Mouse (Mus musculus): ENCODE measurements around the gene Ccdc47. TPM values are rescaled to one million over a fixed set of nuclear protein-coding genes. Genes with fewer than 3 reads are reported as not detected.

The Ccdc47 gene
- total RNA-seq, 4 experiments from 2014 or later: 82.3 to 98.3 (median 92.6) TPM

GRCm38 (mm10) chr11:106162237-106162636 is 53.9 kb downstream of the Ccdc47 start:
- no peak for DNase-seq (ENCODE audit: low spot score in 2 of 2)

GRCm38 (mm10) chr11:106160841-106161721 is 55.1 kb downstream of the Ccdc47 start, which contains the start of the genes Gm10840 and Limd2:
Gene Gm10840 (plus strand): TSS chr11:106160850.
Gene Limd2 (minus strand): TSS chr11:106160860.
- peak; percentile 89 to 90 for DNase-seq (ENCODE audit: low spot score in 2 of 2)

- DNase-seq (ENCODE audit: low spot score in 2 of 2): peak; percentile 77
These were observed 56.0 kb downstream of the Ccdc47 start for GRCm38 (mm10) chr11:106159921-106160840.

GRCm38 (mm10) chr11:106159216-106159920 is 56.8 kb downstream of the Ccdc47 start:
- no peak for DNase-seq (ENCODE audit: low spot score in 2 of 2)

- no peak for DNase-seq (ENCODE audit: low spot score in 2 of 2)
These were observed 57.3 kb downstream of the Ccdc47 start for GRCm38 (mm10) chr11:106158930-106159215.

GRCm38 (mm10) chr11:106158081-106158929 is 57.8 kb downstream of the Ccdc47 start:
- no peak for DNase-seq (ENCODE audit: low spot score in 2 of 2)

- DNase-seq (ENCODE audit: low spot score in 2 of 2): no peak
These were observed 59.0 kb downstream of the Ccdc47 start for GRCm38 (mm10) chr11:106157154-106157553.

- no peak for DNase-seq (ENCODE audit: low spot score in 2 of 2)
These were observed 59.9 kb downstream of the Ccdc47 start for GRCm38 (mm10) chr11:106156257-106156656.

GRCm38 (mm10) chr11:106155761-106156160 is 60.4 kb downstream of the Ccdc47 start:
- DNase-seq (ENCODE audit: low spot score in 2 of 2): no peak

- no peak for DNase-seq (ENCODE audit: low spot score in 2 of 2)
These were observed 61.4 kb downstream of the Ccdc47 start for GRCm38 (mm10) chr11:106154770-106155169.

- no peak for DNase-seq (ENCODE audit: low spot score in 2 of 2)
These were observed 62.1 kb downstream of the Ccdc47 start for GRCm38 (mm10) chr11:106154091-106154490.

GRCm38 (mm10) chr11:106152132-106152531 is 64.0 kb downstream of the Ccdc47 start:
- peak in 1 of 2 experiments; percentile 74 for DNase-seq (ENCODE audit: low spot score in 2 of 2)

- no peak for DNase-seq (ENCODE audit: low spot score in 2 of 2)
These were observed 64.9 kb downstream of the Ccdc47 start for GRCm38 (mm10) chr11:106151219-106151618.

Other genes starting within 250 kb of the Ccdc47 start
- gene Ace, start 248.4 kb downstream of the Ccdc47 start, total RNA-seq (2022): 10 to 100 TPM in 3 of 4 experiments, 1 to 10 TPM in 1; 7.8 to 10.9 (median 10.6) TPM
- not detected for gene Ace3, start 221.7 kb downstream of the Ccdc47 start, total RNA-seq (2022)
- 1 to 10 TPM; 1.1 to 1.6 (median 1.3) TPM for gene Kcnh6, start 208.2 kb downstream of the Ccdc47 start, total RNA-seq (2022)
- 100 to 1,000 TPM; 121 to 133 (median 126) TPM for gene Dcaf7, start 179.5 kb downstream of the Ccdc47 start, total RNA-seq (2022)
- gene Taco1, start 150.3 kb downstream of the Ccdc47 start, total RNA-seq (2022): 10 to 100 TPM; 15.5 to 23.3 (median 18.7) TPM
- 10 to 100 TPM; 30.2 to 37.4 (median 35.1) TPM for gene Map3k3, start 131.7 kb downstream of the Ccdc47 start, total RNA-seq (2022)
- 1 to 10 TPM in 1 of 4 experiments, not detected in 3; 1.4 TPM for gene Gm10840, start 55.5 kb downstream of the Ccdc47 start, total RNA-seq (2022)
- 100 to 1,000 TPM; 111 to 131 (median 122) TPM for gene Limd2, start 55.5 kb downstream of the Ccdc47 start, total RNA-seq (2022)
- 10 to 100 TPM; 29.2 to 33.2 (median 31.0) TPM for gene Strada, start 14.2 kb downstream of the Ccdc47 start, total RNA-seq (2022)
- 10 to 100 TPM; 65.3 to 71.1 (median 69.4) TPM for gene Ddx42, start 582 bp upstream of the Ccdc47 start, total RNA-seq (2022)
- gene Ftsj3, start 39.7 kb upstream of the Ccdc47 start, total RNA-seq (2022): 10 to 100 TPM; 28.9 to 33.3 (median 32.4) TPM
- gene Psmc5, start 39.8 kb upstream of the Ccdc47 start, total RNA-seq (2022): 100 to 1,000 TPM; 164 to 180 (median 176) TPM
- 10 to 100 TPM; 29.1 to 34.7 (median 31.2) TPM for gene Smarcd2, start 56.6 kb upstream of the Ccdc47 start, total RNA-seq (2022)
- gene Tcam1, start 60.3 kb upstream of the Ccdc47 start, total RNA-seq (2022): under 1 TPM in 2 of 4 experiments, not detected in 2; 0.16 to 0.20 TPM
- gene Gh, start 85.5 kb upstream of the Ccdc47 start, total RNA-seq (2022): 1 to 10 TPM in 1 of 4 experiments, under 1 TPM in 1, not detected in 2; 0.57 to 1.7 TPM
- gene Cd79b, start 98.4 kb upstream of the Ccdc47 start, total RNA-seq (2022): under 1 TPM in 1 of 4 experiments, not detected in 3; 0.39 TPM
- under 1 TPM in 2 of 4 experiments, not detected in 2; 0.07 TPM for gene Scn4a, start 136.9 kb upstream of the Ccdc47 start, total RNA-seq (2022)
- gene Prr29, start 149.1 kb upstream of the Ccdc47 start, total RNA-seq (2022): under 1 TPM in 1 of 4 experiments, not detected in 3; 0.41 TPM
- gene Icam2, start 171.7 kb upstream of the Ccdc47 start, total RNA-seq (2022): 1 to 10 TPM; 1.7 to 3.4 (median 2.4) TPM